Mouse (Mus musculus): ENCODE data around the gene Mxra7. TPM values are rescaled to one million over a fixed set of nuclear protein-coding genes. Genes with fewer than 3 reads are reported as not detected.

The Mxra7 gene
- polyA plus RNA-seq, 1 experiment from 2014 or later, result 25.7 TPM

GRCm38 (mm10) chr11:116813610-116814009 lies 14.2 kb downstream of the Mxra7 start:
- ATAC-seq (ENCODE audit: insufficient read depth, low FRiP score, low read depth), result no peak
- H3K4me3 ChIP-seq (replicated peaks), result no peak overlapping the region

DNA sequence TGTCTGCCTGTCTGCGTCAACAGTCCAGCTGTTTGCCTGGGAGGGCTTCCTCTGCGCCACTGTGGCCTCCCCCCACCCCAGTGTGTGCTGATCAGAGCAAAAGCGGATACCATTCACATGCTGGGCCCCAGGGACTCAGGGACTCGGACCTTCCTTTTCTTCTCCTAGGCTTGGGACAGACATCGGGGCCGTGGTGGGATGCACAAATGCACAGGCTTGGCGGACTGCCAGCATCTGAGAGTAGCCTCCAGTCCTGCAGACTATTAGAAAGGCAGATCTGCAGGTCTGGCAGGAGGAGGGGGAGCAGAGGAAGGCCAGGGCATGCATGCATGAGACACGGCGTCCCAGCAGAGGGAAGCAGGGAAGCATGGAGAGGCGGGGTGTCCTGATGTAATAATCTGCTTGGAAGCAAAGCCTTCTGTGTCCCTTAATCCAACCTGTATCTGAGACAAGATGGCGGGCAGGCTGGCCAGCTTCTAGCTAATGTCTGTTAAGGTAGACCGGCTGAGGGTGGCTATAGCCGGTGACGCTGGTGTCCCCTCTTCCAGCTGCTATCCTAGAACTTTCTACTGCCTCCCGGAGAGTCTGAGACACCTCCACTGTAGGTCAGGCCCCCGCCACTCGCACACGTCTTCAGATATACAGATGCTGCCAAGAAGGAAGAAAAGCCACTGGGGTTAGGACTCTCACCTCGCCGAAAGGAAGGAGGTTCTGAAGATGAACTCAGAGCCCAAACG lies 14.9 kb downstream of the Mxra7 start:
- no peak overlapping the region for H3K9ac ChIP-seq
- no peaks in the 10 kb centered on the region for H3K9me3 ChIP-seq
- no peaks in the 10 kb centered on the region for H3K36me3 ChIP-seq
- H3K4me1 ChIP-seq, result peaks cover 45% of the 10 kb centered on the region
- H3K4me3 ChIP-seq (replicated peaks), result no peak overlapping the region
- H3K27ac ChIP-seq, result peak overlapping the region; percentile 92
- 47% methylated on average over 21 of the region's 21 CpGs for WGBS
- no peak overlapping the region for H3K4me2 ChIP-seq
- H3K27me3 ChIP-seq (replicated peaks), result no peaks in the 10 kb centered on the region
- peak; percentile 11; the same call in 1 of the 2 replicates for ATAC-seq (ENCODE audit: insufficient read depth, low FRiP score, low read depth)

More at GRCm38 (mm10) chr11:116813610-116814009, 14.2 kb downstream of the Mxra7 start:
- Histone ChIP-seq H3K27ac (peak overlapping the region; percentile 92), H3K9ac (no peak overlapping the region), H3K4me1 (peaks cover 48% of the 10 kb centered on the region), H3K4me2 (no peak overlapping the region), H3K27me3 (replicated peaks) (no peaks in the 10 kb centered on the region), H3K36me3 (no peaks in the 10 kb centered on the region), H3K9me3 (no peaks in the 10 kb centered on the region)
- WGBS, result 80% methylated on average over 13 of the region's 13 CpGs

DNA sequence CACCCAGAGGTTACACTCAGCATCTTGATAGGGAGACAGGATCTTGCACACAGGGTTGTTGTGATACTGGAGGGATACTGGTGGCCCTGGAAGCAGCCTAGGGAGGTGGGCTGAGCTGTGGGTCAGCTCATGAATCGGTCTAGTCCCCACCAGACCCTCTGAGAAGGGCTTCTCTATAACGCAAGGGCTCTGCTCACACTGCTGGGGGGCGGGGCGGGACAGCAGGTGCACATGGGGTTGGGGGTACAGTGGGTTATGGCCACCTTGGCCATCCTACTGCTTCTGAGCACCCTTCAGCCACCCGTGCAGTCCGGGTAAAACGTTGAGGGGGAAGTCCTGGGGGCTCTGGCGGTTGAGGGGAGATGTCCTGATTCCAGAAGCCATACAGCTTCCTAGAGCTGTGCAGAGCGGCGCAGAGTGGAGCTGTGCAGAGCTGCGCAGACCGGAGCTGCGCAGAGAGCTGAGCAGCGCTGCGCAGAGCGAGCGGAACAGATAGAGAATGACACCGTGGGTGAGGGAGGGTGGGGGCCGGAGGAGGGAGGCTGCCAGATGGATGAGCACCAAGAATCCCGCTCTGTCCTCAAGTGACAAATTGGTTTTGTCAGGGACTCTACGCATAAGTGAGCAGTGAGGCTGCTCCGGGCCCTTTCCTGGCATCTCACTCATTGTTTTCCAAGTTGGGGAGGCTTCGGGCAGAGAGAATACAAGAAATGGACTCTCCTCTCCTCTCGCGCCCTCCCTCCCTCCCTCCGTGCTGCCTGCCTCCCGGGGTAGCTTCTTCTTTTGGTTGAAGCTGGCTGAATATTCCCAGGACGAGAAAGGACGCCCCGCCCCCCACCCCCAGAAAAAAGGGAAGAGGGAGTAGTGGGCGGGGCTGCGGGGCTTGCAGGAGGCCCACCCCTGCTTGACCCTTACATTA lies 16.6 kb downstream of the Mxra7 start:
- peaks cover 48% of the 10 kb centered on the region for H3K4me1 ChIP-seq
- no peaks in the 10 kb centered on the region for H3K36me3 ChIP-seq
- no peak overlapping the region for H3K9ac ChIP-seq
- H3K9me3 ChIP-seq, result no peaks in the 10 kb centered on the region
- peak overlapping the region; percentile 64 for H3K4me2 ChIP-seq
- peak overlapping the region; percentile 33 for H3K4me3 ChIP-seq (replicated peaks)
- H3K27ac ChIP-seq, result peak overlapping the region; percentile 80
- H3K27me3 ChIP-seq (replicated peaks), result no peaks in the 10 kb centered on the region
- ATAC-seq (ENCODE audit: insufficient read depth, low FRiP score, low read depth), result peak; percentile 74
- WGBS, result 12% methylated on average over 32 of the region's 32 CpGs

GRCm38 (mm10) chr11:116810528-116810927 lies 17.3 kb downstream of the Mxra7 start:
- WGBS, result 78% methylated on average over 11 of the region's 11 CpGs

GRCm38 (mm10) chr11:116809520-116809919 lies 18.3 kb downstream of the Mxra7 start:
- H3K4me2 ChIP-seq, result no peak overlapping the region
- H3K4me1 ChIP-seq, result peaks cover 39% of the 10 kb centered on the region
- no peak for ATAC-seq (ENCODE audit: insufficient read depth, low FRiP score, low read depth)
- H3K36me3 ChIP-seq, result no peaks in the 10 kb centered on the region
- 79% methylated on average over 8 of the region's 8 CpGs for WGBS
- H3K27ac ChIP-seq, result no peak overlapping the region
- H3K27me3 ChIP-seq (replicated peaks), result no peaks in the 10 kb centered on the region
- no peaks in the 10 kb centered on the region for H3K9me3 ChIP-seq
- H3K4me3 ChIP-seq (replicated peaks), result no peak overlapping the region
- no peak overlapping the region for H3K9ac ChIP-seq

More at GRCm38 (mm10) chr11:116810528-116810927, 17.3 kb downstream of the Mxra7 start:
- H3K36me3 ChIP-seq, result no peaks in the 10 kb centered on the region
- no peak for ATAC-seq (ENCODE audit: insufficient read depth, low FRiP score, low read depth)
- H3K4me2 ChIP-seq, result no peak overlapping the region
- H3K9ac ChIP-seq, result no peak overlapping the region
- no peaks in the 10 kb centered on the region for H3K9me3 ChIP-seq
- H3K27me3 ChIP-seq (replicated peaks), result no peaks in the 10 kb centered on the region
- H3K27ac ChIP-seq, result no peak overlapping the region
- no peak overlapping the region for H3K4me3 ChIP-seq (replicated peaks)
- H3K4me1 ChIP-seq, result peaks cover 47% of the 10 kb centered on the region

DNA sequence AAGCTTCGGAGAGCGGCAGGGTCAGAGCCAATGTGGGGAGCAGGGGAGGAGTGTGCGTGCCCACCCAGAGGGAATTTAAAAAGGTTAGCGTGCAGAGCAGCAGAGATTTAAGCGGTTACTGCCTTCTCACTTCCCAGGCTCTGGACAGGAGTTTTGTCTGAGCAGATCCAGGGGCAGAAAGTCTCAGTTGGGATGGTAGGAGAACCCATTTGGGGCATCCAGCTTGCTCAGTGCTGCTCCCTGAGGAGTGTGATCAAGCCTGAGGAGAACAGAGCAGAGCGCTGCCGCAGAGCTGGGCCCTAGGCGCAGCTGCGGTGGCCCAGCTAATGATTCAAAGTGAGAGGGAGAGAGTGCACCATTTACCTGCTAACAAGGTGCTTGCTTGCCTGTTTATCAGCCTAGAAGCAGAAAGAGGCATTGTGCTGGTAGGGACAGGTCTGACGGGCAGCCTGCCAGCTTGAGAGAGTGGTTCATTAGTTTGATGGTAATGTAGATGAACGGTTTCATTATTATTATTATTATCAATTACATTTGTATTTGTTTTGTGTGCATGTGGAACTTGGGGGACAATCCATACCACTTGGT lies 18.9 kb downstream of the Mxra7 start:
- Histone ChIP-seq H3K4me1 (peaks cover 33% of the 10 kb centered on the region), H3K4me3 (replicated peaks) (no peak overlapping the region), H3K4me2 (no peak overlapping the region), H3K9me3 (no peaks in the 10 kb centered on the region), H3K27me3 (replicated peaks) (no peaks in the 10 kb centered on the region), H3K9ac (no peak overlapping the region), H3K36me3 (no peaks in the 10 kb centered on the region), H3K27ac (no peak overlapping the region)
- WGBS, result 82% methylated on average over 11 of the region's 11 CpGs
- no peak for ATAC-seq (ENCODE audit: insufficient read depth, low FRiP score, low read depth)

- no peak overlapping the region for H3K4me3 ChIP-seq (replicated peaks)
- H3K27ac ChIP-seq, result no peak overlapping the region; the same call in 1 of the 2 replicates
- no peaks in the 10 kb centered on the region for H3K36me3 ChIP-seq
- H3K4me2 ChIP-seq, result no peak overlapping the region
- ATAC-seq (ENCODE audit: insufficient read depth, low FRiP score, low read depth), result no peak
- H3K9ac ChIP-seq, result no peak overlapping the region
- no peaks in the 10 kb centered on the region for H3K9me3 ChIP-seq
- WGBS, result 24% methylated on average over 7 of the region's 7 CpGs
- no peaks in the 10 kb centered on the region for H3K27me3 ChIP-seq (replicated peaks)
- H3K4me1 ChIP-seq, result peaks cover 24% of the 10 kb centered on the region
Observed at GRCm38 (mm10) chr11:116807938-116808606, 19.8 kb downstream of the Mxra7 start.

GRCm38 (mm10) chr11:116807526-116807925 lies 20.3 kb downstream of the Mxra7 start:
- no peak overlapping the region for H3K9ac ChIP-seq
- no peaks in the 10 kb centered on the region for H3K36me3 ChIP-seq
- H3K27ac ChIP-seq, result no peak overlapping the region; the same call in 1 of the 2 replicates
- WGBS, result 88% methylated on average over 2 of the region's 3 CpGs
- no peaks in the 10 kb centered on the region for H3K9me3 ChIP-seq
- H3K4me1 ChIP-seq, result peaks cover 19% of the 10 kb centered on the region
- H3K27me3 ChIP-seq (replicated peaks), result no peaks in the 10 kb centered on the region
- ATAC-seq (ENCODE audit: insufficient read depth, low FRiP score, low read depth), result no peak
- H3K4me3 ChIP-seq (replicated peaks), result no peak overlapping the region
- no peak overlapping the region for H3K4me2 ChIP-seq

DNA sequence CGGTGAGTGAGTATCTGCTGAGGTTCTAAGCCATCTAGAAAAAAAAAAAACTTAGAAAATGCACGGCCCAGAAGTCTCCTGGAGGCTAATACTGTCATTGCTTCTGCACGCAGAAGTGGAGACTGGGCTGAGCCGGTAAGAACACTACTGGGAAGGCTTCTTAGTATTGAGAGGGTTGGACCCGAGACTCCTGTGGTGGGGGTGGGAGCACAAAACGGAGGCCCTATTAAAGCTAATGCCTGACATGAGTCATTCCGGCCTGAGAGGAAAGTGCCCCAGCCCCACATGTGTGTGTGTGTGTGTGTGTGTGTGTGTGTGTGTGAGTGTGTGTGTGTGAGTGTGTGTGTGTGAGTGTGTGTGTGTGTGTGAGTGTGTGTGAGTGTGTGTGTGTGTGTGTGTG lies 20.7 kb downstream of the Mxra7 start:
- Histone ChIP-seq H3K36me3 (no peaks in the 10 kb centered on the region), H3K4me2 (no peak overlapping the region), H3K9me3 (no peaks in the 10 kb centered on the region), H3K9ac (no peak overlapping the region), H3K27me3 (replicated peaks) (no peaks in the 10 kb centered on the region), H3K27ac (no peak overlapping the region), H3K4me3 (replicated peaks) (no peak overlapping the region), H3K4me1 (peaks cover 16% of the 10 kb centered on the region)
- WGBS, result 58% methylated on average over 7 of the region's 7 CpGs
- no peak for ATAC-seq (ENCODE audit: insufficient read depth, low FRiP score, low read depth)

- WGBS, result 68% methylated on average over 15 of the region's 15 CpGs
Observed at GRCm38 (mm10) chr11:116806136-116807071, 21.4 kb downstream of the Mxra7 start.

More at GRCm38 (mm10) chr11:116806136-116807071, 21.4 kb downstream of the Mxra7 start:
- no peaks in the 10 kb centered on the region for H3K9me3 ChIP-seq
- no peak overlapping the region for H3K9ac ChIP-seq
- ATAC-seq (ENCODE audit: insufficient read depth, low FRiP score, low read depth), result no peak
- 0 out of 2 replicates have a peak overlapping the region, but pooled peaks have one; percentile 5 for H3K27ac ChIP-seq
- no peak overlapping the region for H3K4me3 ChIP-seq (replicated peaks)
- no peaks in the 10 kb centered on the region for H3K36me3 ChIP-seq
- no peak overlapping the region for H3K4me2 ChIP-seq
- H3K27me3 ChIP-seq (replicated peaks), result no peaks in the 10 kb centered on the region
- peaks cover 11% of the 10 kb centered on the region for H3K4me1 ChIP-seq
